In genomic region chr17:24877336-24878116, GRCm38 (mm10) we compare ENCODE assay signal across 10 mouse cellular contexts. TPM values are rescaled to one million over a fixed set of nuclear protein-coding genes. Genes with fewer than 3 reads are reported as not detected.
DNase-seq lines count a peak whose midpoint lies in the region; ATAC-seq and TF ChIP-seq lines count a peak whose summit lies in the region.
"Had no signal": no experiment of that assay in that cellular context is flagged by ENCODE, and none has a peak within 500 bp of the region (broad histone marks: within the 10 kb centered on the region; RNA-seq: fewer than 3 reads in every experiment).

No protein-coding gene starts in this region.

- peaks cover 5% of the 10 kb centered on the region for H3K4me1 ChIP-seq in heart, adult 2 months (ENCODE audit: control insufficient read depth, insufficient read depth, low read length)
- H3K4me1 ChIP-seq in E14TG2a.4 (replicated peaks; ENCODE audit: low read depth, low read length): peaks cover 96% of the 10 kb centered on the region
- peaks cover 5% of the 10 kb centered on the region for H3K4me1 ChIP-seq in limb, embryonic 11.5 days (ENCODE audit: control insufficient read depth, insufficient read depth, low read length)
- H3K4me1 ChIP-seq in forebrain, embryonic 15.5 days: no peaks in the 10 kb centered on the region

- TF ChIP-seq EP300 in heart, adult 2 months (IDR thresholded peaks at IDR 0.05; ENCODE audit: insufficient read depth, low read depth, low read length): no peak

- H3K27me3 ChIP-seq in heart, adult 2 months (ENCODE audit: control insufficient read depth, insufficient read depth, low read length): no peaks in the 10 kb centered on the region
- H3K27me3 ChIP-seq in E14TG2a.4 (ENCODE audit: insufficient read depth, low read length): no peaks in the 10 kb centered on the region
- H3K27me3 ChIP-seq in limb, embryonic 11.5 days (ENCODE audit: control insufficient read depth, insufficient read depth, low read length): no peaks in the 10 kb centered on the region
- H3K27me3 ChIP-seq in forebrain, embryonic 15.5 days: no peaks in the 10 kb centered on the region

- intact Hi-C loops in heart, adult 2 months (cut with DNase I): no loop called here
- intact Hi-C loops in gastrocnemius, postnatal 14 days (cut with DNase I; ENCODE audit: low total_unique reads): no loop called here

- no peak overlapping the region for H3K4me2 ChIP-seq in limb, embryonic 11.5 days (ENCODE audit: low read depth, severe bottlenecking)
- H3K4me2 ChIP-seq in forebrain, embryonic 15.5 days (replicated peaks): no peak overlapping the region

- WGBS in heart, adult 2 months: 60% methylated on average over 10 of the region's 10 CpGs
- 52% methylated on average over 10 of the region's 10 CpGs for WGBS in limb, embryonic 11.5 days
- WGBS in forebrain, embryonic 15.5 days: 64% methylated on average over 10 of the region's 10 CpGs

- peak overlapping the region; percentile 80 for H3K27ac ChIP-seq in heart, adult 2 months
- 0 out of 2 replicates have a peak overlapping the region, but pooled peaks have one; percentile 21 for H3K27ac ChIP-seq in limb, embryonic 11.5 days (replicated peaks; ENCODE audit: low read depth, low read length)
- no peak overlapping the region for H3K27ac ChIP-seq in forebrain, embryonic 15.5 days (replicated peaks)

- no peak overlapping the region; the same call in 1 of the 2 replicates for H3K4me3 ChIP-seq in heart, adult 2 months
- peak overlapping the region; percentile 70 for H3K4me3 ChIP-seq in E14TG2a.4 (replicated peaks; ENCODE audit: low read length)
- H3K4me3 ChIP-seq in limb, embryonic 11.5 days (ENCODE audit: low read depth, low read length): no peak overlapping the region
- H3K4me3 ChIP-seq in forebrain, embryonic 15.5 days: no peak overlapping the region

- peak overlapping the region; percentile 4; the same call in 1 of the 2 replicates for H3K9ac ChIP-seq in heart, adult 2 months (ENCODE audit: low read depth, low read length)
- peak overlapping the region; percentile 40; the same call in 1 of the 2 replicates for H3K9ac ChIP-seq in limb, embryonic 11.5 days (ENCODE audit: low read length)
- H3K9ac ChIP-seq in forebrain, embryonic 15.5 days (replicated peaks): no peak overlapping the region

- no peak for ATAC-seq in limb, embryonic 11.5 days (ENCODE audit: insufficient number of reproducible peaks, low FRiP score, low TSS enrichment, low read depth)
- ATAC-seq in forebrain, embryonic 15.5 days (replicated peaks): no peak

- no peaks in the 10 kb centered on the region for H3K79me2 ChIP-seq in heart, adult 2 months (replicated peaks; ENCODE audit: control insufficient read depth, insufficient read depth, low read length)

- no peak for TF ChIP-seq POLR2A in heart, adult 2 months (IDR thresholded peaks at IDR 0.05; ENCODE audit: insufficient read depth, low read depth, low read length)

- H3K9me3 ChIP-seq in E14TG2a.4 (ENCODE audit: low read length): no peaks in the 10 kb centered on the region
- no peaks in the 10 kb centered on the region for H3K9me3 ChIP-seq in limb, embryonic 11.5 days (ENCODE audit: control insufficient read depth, low read length)
- H3K9me3 ChIP-seq in forebrain, embryonic 15.5 days: no peaks in the 10 kb centered on the region

- no peaks in the 10 kb centered on the region for H3K36me3 ChIP-seq in heart, adult 2 months (ENCODE audit: control insufficient read depth, insufficient read depth, low read length)
- peaks cover 12% of the 10 kb centered on the region for H3K36me3 ChIP-seq in E14TG2a.4 (ENCODE audit: insufficient read depth, low read length)
- H3K36me3 ChIP-seq in limb, embryonic 11.5 days (ENCODE audit: control insufficient read depth, insufficient read depth, low read length): no peaks in the 10 kb centered on the region
- H3K36me3 ChIP-seq in forebrain, embryonic 15.5 days: 0 out of 2 replicates have a peak, but pooled peaks cover 1% of the 10 kb centered on the region

- no peak for TF ChIP-seq CTCF in heart, adult 2 months (IDR thresholded peaks at IDR 0.05)
- no peak for TF ChIP-seq CTCF in E14TG2a.4 (conservative IDR thresholded peaks at IDR 0.05; ENCODE audit: low read length)

- no peak for DNase-seq in heart, adult 2 months
- DNase-seq in heart, postnatal 4 days: no peak
- DNase-seq in gastrocnemius, postnatal 14 days: peak; percentile 65
- no peak for DNase-seq in limb, embryonic 11.5 days (ENCODE audit: low spot score)
- no peak for DNase-seq in frontal cortex, postnatal 14 days (ENCODE audit: low spot score in 2 of 2)
- no peak for DNase-seq in urinary bladder, adult 18-20 months (ENCODE audit: low spot score in 2 of 2)
- DNase-seq: cerebellum, postnatal 36 days had no signal

RNA-seq across cellular contexts. Expression of gene Nubp2, which starts 8.6 kb away (rescaled TPM):
- total RNA-seq in heart, adult 2 months (2021): 10 to 100 TPM; 18.2 to 22.7 TPM
- 17.8 and 17.9 TPM in 2 replicates for polyA plus RNA-seq in heart, adult 2 months (2012; rRNA removed)
- total RNA-seq in heart, postnatal 4 days (2021): 10 to 100 TPM; 25.6 to 27.0 TPM
- 10 to 100 TPM; 12.5 to 14.6 TPM for total RNA-seq in gastrocnemius, postnatal 14 days (2021)
- 65.1 and 66.0 TPM in 2 replicates for polyA plus RNA-seq in limb, embryonic 11.5 days (2014; fragmentation: Nextera tagmentation; extraction: Ambion mirVana)
- 73.2 and 74.2 TPM in 2 replicates for polyA plus RNA-seq in forebrain, embryonic 15.5 days (2015; fragmentation: Nextera tagmentation; extraction: Ambion mirVana)

RNA-seq across cellular contexts. Expression of gene Spsb3, which starts 8.9 kb away (rescaled TPM):
- total RNA-seq in heart, adult 2 months (2021): 10 to 100 TPM; 30.4 to 33.8 TPM
- polyA plus RNA-seq in heart, adult 2 months (2012; rRNA removed): 47.0 and 66.2 TPM in 2 replicates
- 10 to 100 TPM; 34.8 to 38.6 TPM for total RNA-seq in heart, postnatal 4 days (2021)
- total RNA-seq in gastrocnemius, postnatal 14 days (2021): 10 to 100 TPM; 24.4 to 29.2 TPM
- polyA plus RNA-seq in limb, embryonic 11.5 days (2014; fragmentation: Nextera tagmentation; extraction: Ambion mirVana): 36.8 and 42.1 TPM in 2 replicates
- 81.5 and 82.5 TPM in 2 replicates for polyA plus RNA-seq in forebrain, embryonic 15.5 days (2015; fragmentation: Nextera tagmentation; extraction: Ambion mirVana)

RNA-seq across cellular contexts. Expression of gene Igfals, which starts 11.7 kb away (rescaled TPM):
- total RNA-seq in heart, adult 2 months (2021): 10 to 100 TPM; 11.7 to 12.7 TPM
- polyA plus RNA-seq in heart, adult 2 months (2012; rRNA removed): 6.4 and 9.2 TPM in 2 replicates
- total RNA-seq in heart, postnatal 4 days (2021): 1 to 10 TPM; 2.9 to 3.5 TPM
- 1 to 10 TPM; 2.9 TPM for total RNA-seq in gastrocnemius, postnatal 14 days (2021)
- polyA plus RNA-seq in limb, embryonic 11.5 days (2014; fragmentation: Nextera tagmentation; extraction: Ambion mirVana): 0.24 and 0.47 TPM in 2 replicates
- polyA plus RNA-seq in forebrain, embryonic 15.5 days (2015; fragmentation: Nextera tagmentation; extraction: Ambion mirVana): 0.11 TPM in 1 of 2 replicates, not detected in the other
- total RNA-seq: left cerebral cortex, adult 18-20 months had no signal

RNA-seq across cellular contexts. Expression of gene Eme2, which starts 17.4 kb away (rescaled TPM):
- total RNA-seq in heart, adult 2 months (2021): 10 to 100 TPM; 16.9 to 18.3 TPM
- polyA plus RNA-seq in heart, adult 2 months (2012; rRNA removed): 19.3 and 20.3 TPM in 2 replicates
- total RNA-seq in heart, postnatal 4 days (2021): 10 to 100 TPM; 24.8 to 27.1 TPM
- 10 to 100 TPM; 13.9 to 14.5 TPM for total RNA-seq in gastrocnemius, postnatal 14 days (2021)
- 20.5 and 20.8 TPM in 2 replicates for polyA plus RNA-seq in limb, embryonic 11.5 days (2014; fragmentation: Nextera tagmentation; extraction: Ambion mirVana)
- polyA plus RNA-seq in forebrain, embryonic 15.5 days (2015; fragmentation: Nextera tagmentation; extraction: Ambion mirVana): 32.8 and 34.6 TPM in 2 replicates

RNA-seq across cellular contexts. Expression of gene Mrps34, which starts 17.4 kb away (rescaled TPM):
- 100 to 1,000 TPM in 1 of 2 experiments, 10 to 100 TPM in 1; 95.6 to 102 TPM for total RNA-seq in heart, adult 2 months (2021)
- polyA plus RNA-seq in heart, adult 2 months (2012; rRNA removed): 102 and 133 TPM in 2 replicates
- total RNA-seq in heart, postnatal 4 days (2021): 10 to 100 TPM; 93.6 to 97.0 TPM
- 100 to 1,000 TPM; 118 to 120 TPM for total RNA-seq in gastrocnemius, postnatal 14 days (2021)
- 82.3 and 84.8 TPM in 2 replicates for polyA plus RNA-seq in limb, embryonic 11.5 days (2014; fragmentation: Nextera tagmentation; extraction: Ambion mirVana)
- polyA plus RNA-seq in forebrain, embryonic 15.5 days (2015; fragmentation: Nextera tagmentation; extraction: Ambion mirVana): 77.6 and 82.2 TPM in 2 replicates
